Mouse (Mus musculus): ENCODE results near the gene Pla1a. TPM values are rescaled to one million over a fixed set of nuclear protein-coding genes. Genes with fewer than 3 reads are reported as not detected.
"Not testable (repeated sequence)": the region's sequence is repeated elsewhere in the genome, so short reads cannot be mapped to it uniquely, and the experiment has no call there.

Gene Pla1a
- polyA plus RNA-seq, 1 experiment from 2014 or later, result 49.8 TPM

DNA sequence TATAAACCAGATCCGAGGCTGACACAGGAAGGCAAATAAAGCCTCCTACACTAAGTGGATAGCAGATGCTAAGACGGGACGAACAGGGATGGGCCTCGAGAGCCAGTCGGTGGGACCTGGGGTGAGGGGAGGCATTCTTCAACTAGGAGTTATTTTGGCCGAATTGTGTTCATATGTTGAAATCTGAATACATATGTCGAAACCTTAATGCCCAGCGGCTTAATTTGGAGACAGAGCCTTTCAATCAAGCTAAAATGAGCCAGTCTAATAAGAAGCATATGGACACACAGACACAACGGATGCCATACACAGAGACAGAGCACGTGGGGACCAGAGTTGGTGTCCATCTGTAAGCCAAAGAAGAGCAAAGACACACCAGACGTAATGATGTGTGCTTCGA, 15.5 kb upstream of the Pla1a start:
- no peak overlapping the region for H3K4me2 ChIP-seq (ENCODE audit: low read depth, low read length)
- H3K36me3 ChIP-seq (replicated peaks; ENCODE audit: insufficient read depth, low read length), result peaks cover 29% of the 10 kb centered on the region
- no peaks in the 10 kb centered on the region for H3K9me3 ChIP-seq (ENCODE audit: low read length)
- WGBS (ENCODE audit: insufficient replicate concordance), result 84% methylated on average over 12 of the region's 12 CpGs
- peaks cover 16% of the 10 kb centered on the region for H3K4me1 ChIP-seq (ENCODE audit: insufficient read depth)
- no peak for DNase-seq
- H3K9ac ChIP-seq (replicated peaks), result no peak overlapping the region
- no peak for ATAC-seq
- no peak overlapping the region for H3K27ac ChIP-seq (ENCODE audit: low read depth)
- no peak overlapping the region for H3K4me3 ChIP-seq (ENCODE audit: low read depth, low read length)
- no peak for TF ChIP-seq CTCF (IDR thresholded peaks at IDR 0.05; ENCODE audit: low read depth)
- no peak for TF ChIP-seq EP300 (IDR thresholded peaks at IDR 0.05; ENCODE audit: low read depth)
- H3K27me3 ChIP-seq (ENCODE audit: insufficient read depth, low read length), result no peaks in the 10 kb centered on the region

DNA sequence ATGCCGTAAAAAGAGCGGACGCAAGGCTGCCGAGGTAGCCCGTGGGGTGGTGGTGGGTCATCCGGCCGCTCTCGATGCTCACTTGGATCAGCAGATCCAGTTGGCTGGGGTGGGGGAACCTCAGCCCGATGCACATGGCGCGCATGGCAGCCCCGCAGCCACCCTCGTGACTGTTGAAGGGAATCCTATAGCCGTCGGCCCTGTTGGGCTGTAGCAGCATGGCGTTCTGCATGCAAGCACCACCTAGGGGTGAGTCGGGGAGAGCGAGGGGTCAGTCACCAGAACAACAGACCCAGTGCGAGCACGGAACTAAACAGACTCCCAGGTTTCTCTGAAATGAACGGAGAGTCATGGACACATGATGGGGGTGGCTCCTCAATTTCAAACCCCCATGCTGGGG, 14.4 kb upstream of the Pla1a start:
- H3K27me3 ChIP-seq (ENCODE audit: insufficient read depth, low read length), result no peaks in the 10 kb centered on the region
- H3K9ac ChIP-seq (replicated peaks), result no peak overlapping the region
- peaks cover 16% of the 10 kb centered on the region for H3K4me1 ChIP-seq (ENCODE audit: insufficient read depth)
- H3K27ac ChIP-seq (ENCODE audit: low read depth), result no peak overlapping the region
- H3K36me3 ChIP-seq (replicated peaks; ENCODE audit: insufficient read depth, low read length), result peaks cover 29% of the 10 kb centered on the region
- no peak for TF ChIP-seq EP300 (IDR thresholded peaks at IDR 0.05; ENCODE audit: low read depth)
- 0 out of 2 replicates have a peak, but pooled peaks have one; percentile 17 for TF ChIP-seq CTCF (IDR thresholded peaks at IDR 0.05; ENCODE audit: low read depth)
- H3K4me3 ChIP-seq (ENCODE audit: low read depth, low read length), result no peak overlapping the region
- ATAC-seq (no peak), DNase-seq (no peak)
- H3K4me2 ChIP-seq (ENCODE audit: low read depth, low read length), result no peak overlapping the region
- no peaks in the 10 kb centered on the region for H3K9me3 ChIP-seq (ENCODE audit: low read length)
- 91% methylated on average over 21 of the region's 21 CpGs for WGBS (ENCODE audit: insufficient replicate concordance)

DNA sequence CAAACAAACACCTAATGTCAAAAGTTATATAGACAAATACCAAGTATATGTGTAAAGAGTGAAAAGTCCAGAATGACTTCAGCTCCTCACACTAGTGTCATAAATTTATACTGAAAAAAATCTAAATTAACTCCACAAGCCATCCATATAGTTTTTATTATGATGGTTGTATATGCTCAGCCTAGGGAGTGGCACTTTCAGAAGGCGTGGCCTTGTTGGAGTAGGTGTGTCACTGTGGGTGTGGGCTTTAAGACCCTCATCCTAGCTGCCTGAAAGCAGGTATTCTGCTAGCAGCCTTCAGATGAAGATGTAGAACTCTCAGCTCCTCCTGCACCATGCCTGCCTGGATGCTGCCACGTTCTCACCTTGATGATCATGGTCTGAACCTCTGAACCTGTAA, 13.2 kb upstream of the Pla1a start:
- not testable (repeated sequence) for H3K27ac ChIP-seq (ENCODE audit: low read depth); H3K9me3 ChIP-seq (ENCODE audit: low read length); H3K4me3 ChIP-seq (ENCODE audit: low read depth, low read length); H3K27me3 ChIP-seq (ENCODE audit: insufficient read depth, low read length); H3K4me2 ChIP-seq (ENCODE audit: low read depth, low read length); ATAC-seq; H3K9ac ChIP-seq (replicated peaks); DNase-seq; H3K4me1 ChIP-seq (ENCODE audit: insufficient read depth)
- 79% methylated on average over 2 of the region's 2 CpGs for WGBS (ENCODE audit: insufficient replicate concordance)
- H3K36me3 ChIP-seq (replicated peaks; ENCODE audit: insufficient read depth, low read length), result peaks cover 29% of the 10 kb centered on the region

DNA sequence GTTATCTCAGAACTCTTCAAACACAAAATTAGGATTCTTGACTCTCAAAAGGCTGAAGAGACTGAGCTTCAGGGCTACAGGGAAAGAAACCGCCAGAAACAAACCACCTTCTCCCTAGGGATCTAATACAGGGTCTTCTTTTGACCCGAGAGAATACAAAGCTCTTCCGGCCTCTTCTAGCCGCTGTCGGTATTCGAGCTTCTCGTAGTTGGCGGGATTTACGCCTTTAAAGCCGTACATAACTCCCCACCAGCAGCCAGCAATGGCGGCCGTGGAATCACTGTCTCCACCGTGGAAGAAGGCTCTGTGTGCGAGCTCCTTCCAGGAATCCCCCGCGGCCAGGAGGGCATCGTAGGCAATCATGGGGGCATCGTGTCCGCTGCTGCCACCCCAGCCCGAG, 12.6 kb upstream of the Pla1a start:
- no peak for DNase-seq
- ATAC-seq, result no peak
- Histone ChIP-seq H3K4me1 (ENCODE audit: insufficient read depth) (peaks cover 5% of the 10 kb centered on the region), H3K36me3 (replicated peaks; ENCODE audit: insufficient read depth, low read length) (peaks cover 29% of the 10 kb centered on the region), H3K27me3 (ENCODE audit: insufficient read depth, low read length) (no peaks in the 10 kb centered on the region), H3K27ac (ENCODE audit: low read depth) (no peak overlapping the region), H3K9ac (replicated peaks) (no peak overlapping the region), H3K9me3 (ENCODE audit: low read length) (no peaks in the 10 kb centered on the region), H3K4me2 (ENCODE audit: low read depth, low read length) (no peak overlapping the region), H3K4me3 (ENCODE audit: low read depth, low read length) (no peak overlapping the region)
- TF ChIP-seq CTCF (IDR thresholded peaks at IDR 0.05; ENCODE audit: low read depth), result no peak
- no peak for TF ChIP-seq EP300 (IDR thresholded peaks at IDR 0.05; ENCODE audit: low read depth)
- 91% methylated on average over 20 of the region's 20 CpGs for WGBS (ENCODE audit: insufficient replicate concordance)

DNA sequence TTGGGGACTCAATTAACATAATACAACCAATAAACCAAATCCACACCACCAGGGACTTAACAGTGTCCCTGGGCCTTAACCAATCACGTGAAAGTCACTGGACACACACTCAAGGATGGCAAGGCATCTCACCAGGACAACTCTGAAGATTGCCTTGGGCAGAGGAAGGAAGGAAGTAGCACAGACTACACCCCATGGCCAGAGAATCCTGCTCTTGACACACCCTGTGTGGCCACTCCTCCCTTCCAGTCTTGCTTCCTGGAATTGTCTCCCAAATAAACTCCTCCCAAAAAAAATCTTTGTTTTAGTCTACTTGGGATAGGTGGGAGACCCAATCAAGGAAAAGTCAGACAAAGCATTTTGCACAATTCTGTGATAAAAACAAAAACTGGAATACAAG, 12.1 kb upstream of the Pla1a start:
- Histone ChIP-seq H3K27ac (ENCODE audit: low read depth) (no peak overlapping the region), H3K9ac (replicated peaks) (no peak overlapping the region), H3K36me3 (replicated peaks; ENCODE audit: insufficient read depth, low read length) (peaks cover 29% of the 10 kb centered on the region), H3K4me3 (ENCODE audit: low read depth, low read length) (no peak overlapping the region), H3K4me1 (ENCODE audit: insufficient read depth) (peaks cover under 1% of the 10 kb centered on the region), H3K27me3 (ENCODE audit: insufficient read depth, low read length) (no peaks in the 10 kb centered on the region), H3K4me2 (ENCODE audit: low read depth, low read length) (no peak overlapping the region), H3K9me3 (ENCODE audit: low read length) (no peaks in the 10 kb centered on the region)
- WGBS (ENCODE audit: insufficient replicate concordance), result 73% methylated on average over 1 of the region's 1 CpGs
- no peak for DNase-seq
- TF ChIP-seq EP300 (IDR thresholded peaks at IDR 0.05; ENCODE audit: low read depth) (no peak), CTCF (IDR thresholded peaks at IDR 0.05; ENCODE audit: low read depth) (no peak)
- ATAC-seq, result no peak

DNA sequence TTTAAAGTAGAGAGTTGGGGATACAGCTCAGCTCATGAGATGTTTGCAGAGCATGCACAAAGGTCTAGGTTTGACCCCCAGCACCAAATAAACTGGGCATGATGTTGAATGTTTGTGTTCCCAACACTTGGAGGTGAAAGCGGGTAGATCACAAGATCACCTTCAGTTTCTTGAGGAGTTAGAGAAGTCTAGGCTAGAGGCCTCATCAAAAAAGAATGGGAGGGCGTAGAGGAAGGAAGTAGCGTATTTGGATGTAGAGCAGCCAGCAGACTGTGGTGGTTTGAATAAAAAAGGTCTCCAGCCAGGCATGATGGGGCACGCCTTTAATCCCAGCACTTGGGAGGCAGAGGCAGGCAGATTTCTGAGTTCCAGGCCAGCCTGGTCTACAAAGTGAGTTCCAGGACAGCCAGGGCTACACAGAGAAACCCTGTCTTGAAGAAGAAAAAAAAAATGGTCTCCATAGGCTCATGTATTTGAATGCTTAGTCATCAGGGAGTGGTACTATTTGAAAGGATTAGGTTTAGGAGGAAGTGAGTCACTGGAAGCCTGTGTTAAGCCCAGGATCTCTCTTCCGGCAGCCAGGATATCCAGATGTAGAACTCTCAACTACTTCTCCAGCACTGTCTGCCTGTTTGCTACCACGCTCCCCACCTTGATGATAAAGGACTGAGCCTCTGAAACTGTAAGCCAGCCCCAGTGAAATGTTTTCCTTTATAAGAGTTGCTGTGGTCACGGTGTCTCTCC, 10.9 kb upstream of the Pla1a start:
- no peak overlapping the region for H3K4me2 ChIP-seq (ENCODE audit: low read depth, low read length)

More for the DNA sequence above, 10.9 kb upstream of the Pla1a start:
- Histone ChIP-seq H3K36me3 (replicated peaks; ENCODE audit: insufficient read depth, low read length) (peaks cover 29% of the 10 kb centered on the region), H3K4me3 (ENCODE audit: low read depth, low read length) (no peak overlapping the region), H3K9me3 (ENCODE audit: low read length) (no peaks in the 10 kb centered on the region), H3K4me1 (ENCODE audit: insufficient read depth) (no peaks in the 10 kb centered on the region), H3K27ac (ENCODE audit: low read depth) (no peak overlapping the region), H3K27me3 (ENCODE audit: insufficient read depth, low read length) (no peaks in the 10 kb centered on the region), H3K9ac (replicated peaks) (no peak overlapping the region)
- TF ChIP-seq EP300 (IDR thresholded peaks at IDR 0.05; ENCODE audit: low read depth) (no peak), CTCF (IDR thresholded peaks at IDR 0.05; ENCODE audit: low read depth) (no peak)
- DNase-seq (no peak), ATAC-seq (no peak)
- 90% methylated on average over 7 of the region's 7 CpGs for WGBS (ENCODE audit: insufficient replicate concordance)

All from liver, postnatal 0 days (tissue).